Mouse (Mus musculus): Measurements from ENCODE around the gene Treh. TPM values are rescaled to one million over a fixed set of nuclear protein-coding genes. Genes with fewer than 3 reads are reported as not detected.
A peak's percentile ranks its signal among the peaks of the same experiment; 100 is the strongest.

Gene Treh
- polyA plus RNA-seq, 1 experiment from 2014 or later: not detected

- Histone ChIP-seq H3K4me3 (no peak overlapping the region), H3K4me2 (replicated peaks) (no peak overlapping the region), H3K27ac (no peak overlapping the region), H3K9ac (no peak overlapping the region), H3K4me1 (no peaks in the 10 kb centered on the region), H3K9me3 (0 out of 2 replicates have a peak, but pooled peaks cover 4% of the 10 kb centered on the region), H3K36me3 (no peaks in the 10 kb centered on the region), H3K27me3 (no peaks in the 10 kb centered on the region)
- no peak for ATAC-seq (ENCODE audit: low FRiP score, low read depth)
- WGBS: 85% methylated on average over 6 of the region's 6 CpGs
These were observed 26.7 kb upstream of the Treh start for GRCm38 (mm10) chr9:44646366-44646765.

- WGBS: 93% methylated on average over 8 of the region's 8 CpGs
- H3K36me3 ChIP-seq: no peaks in the 10 kb centered on the region
- no peak overlapping the region for H3K27ac ChIP-seq
- no peak overlapping the region for H3K4me3 ChIP-seq
- no peak overlapping the region for H3K9ac ChIP-seq
- H3K4me2 ChIP-seq (replicated peaks): no peak overlapping the region
- H3K4me1 ChIP-seq: no peaks in the 10 kb centered on the region
- H3K27me3 ChIP-seq: no peaks in the 10 kb centered on the region
- H3K9me3 ChIP-seq: no peaks in the 10 kb centered on the region
- ATAC-seq (ENCODE audit: low FRiP score, low read depth): no peak
These were observed 26.0 kb upstream of the Treh start for GRCm38 (mm10) chr9:44647026-44647425.

- no peak for ATAC-seq (ENCODE audit: low FRiP score, low read depth)
- 77% methylated on average over 4 of the region's 4 CpGs for WGBS
- Histone ChIP-seq H3K9ac (no peak overlapping the region), H3K4me3 (no peak overlapping the region), H3K4me2 (replicated peaks) (no peak overlapping the region), H3K27ac (no peak overlapping the region), H3K9me3 (no peaks in the 10 kb centered on the region), H3K36me3 (no peaks in the 10 kb centered on the region), H3K4me1 (no peaks in the 10 kb centered on the region), H3K27me3 (no peaks in the 10 kb centered on the region)
These were observed 25.4 kb upstream of the Treh start for GRCm38 (mm10) chr9:44647656-44648055.

GRCm38 (mm10) chr9:44648881-44649281 lies 24.2 kb upstream of the Treh start:
- H3K9ac ChIP-seq: no peak overlapping the region
- no peaks in the 10 kb centered on the region for H3K4me1 ChIP-seq
- no peaks in the 10 kb centered on the region for H3K36me3 ChIP-seq
- no peaks in the 10 kb centered on the region for H3K27me3 ChIP-seq
- no peak for ATAC-seq (ENCODE audit: low FRiP score, low read depth)
- no peak overlapping the region for H3K4me2 ChIP-seq (replicated peaks)
- no peaks in the 10 kb centered on the region for H3K9me3 ChIP-seq
- WGBS: 75% methylated on average over 7 of the region's 7 CpGs
- H3K27ac ChIP-seq: no peak overlapping the region
- no peak overlapping the region for H3K4me3 ChIP-seq

- no peaks in the 10 kb centered on the region for H3K27me3 ChIP-seq
- peaks cover 5% of the 10 kb centered on the region for H3K4me1 ChIP-seq
- H3K4me3 ChIP-seq: no peak overlapping the region
- no peak overlapping the region for H3K9ac ChIP-seq
- H3K4me2 ChIP-seq (replicated peaks): no peak overlapping the region
- H3K27ac ChIP-seq: no peak overlapping the region
- H3K36me3 ChIP-seq: no peaks in the 10 kb centered on the region
- WGBS: 15% methylated on average over 8 of the region's 8 CpGs
- no peaks in the 10 kb centered on the region for H3K9me3 ChIP-seq
- peak; percentile 64 for ATAC-seq (ENCODE audit: low FRiP score, low read depth)
These were observed 21.0 kb upstream of the Treh start for GRCm38 (mm10) chr9:44652027-44652426.

GRCm38 (mm10) chr9:44653896-44654295 lies 19.1 kb upstream of the Treh start:
- H3K9ac ChIP-seq: no peak overlapping the region
- no peaks in the 10 kb centered on the region for H3K36me3 ChIP-seq
- ATAC-seq (ENCODE audit: low FRiP score, low read depth): no peak; the same call in 1 of the 2 replicates
- H3K9me3 ChIP-seq: no peaks in the 10 kb centered on the region
- H3K27me3 ChIP-seq: no peaks in the 10 kb centered on the region
- no peak overlapping the region for H3K27ac ChIP-seq
- H3K4me3 ChIP-seq: no peak overlapping the region
- 68% methylated on average over 4 of the region's 4 CpGs for whole genome bisulfite sequencing
- H3K4me1 ChIP-seq: peaks cover 5% of the 10 kb centered on the region
- no peak overlapping the region for H3K4me2 ChIP-seq (replicated peaks)

GRCm38 (mm10) chr9:44655098-44656066 lies 17.7 kb upstream of the Treh start:
- peak overlapping the region; percentile 56 for H3K4me2 ChIP-seq (replicated peaks)
- H3K9ac ChIP-seq: peak overlapping the region; percentile 21; the same call in 1 of the 2 replicates
- 33% methylated on average over 26 of the region's 26 CpGs for WGBS
- peak; percentile 48; the same call in 1 of the 2 replicates for ATAC-seq (ENCODE audit: low FRiP score, low read depth)
- no peaks in the 10 kb centered on the region for H3K27me3 ChIP-seq
- no peaks in the 10 kb centered on the region for H3K36me3 ChIP-seq
- H3K27ac ChIP-seq: 0 out of 2 replicates have a peak overlapping the region, but pooled peaks have one; percentile 10
- H3K4me1 ChIP-seq: peaks cover 5% of the 10 kb centered on the region
- H3K4me3 ChIP-seq: peak overlapping the region; percentile 20
- H3K9me3 ChIP-seq: no peaks in the 10 kb centered on the region

- 83% methylated on average over 6 of the region's 6 CpGs for WGBS
- Histone ChIP-seq H3K9ac (no peak overlapping the region), H3K4me2 (replicated peaks) (no peak overlapping the region), H3K27ac (no peak overlapping the region), H3K36me3 (no peaks in the 10 kb centered on the region), H3K9me3 (no peaks in the 10 kb centered on the region), H3K4me1 (no peaks in the 10 kb centered on the region), H3K27me3 (no peaks in the 10 kb centered on the region), H3K4me3 (no peak overlapping the region)
- no peak for ATAC-seq (ENCODE audit: low FRiP score, low read depth)
These were observed 9.3 kb upstream of the Treh start for GRCm38 (mm10) chr9:44663706-44664105.

- 89% methylated on average over 5 of the region's 5 CpGs for WGBS
These were observed 1.6 kb upstream of the Treh start for GRCm38 (mm10) chr9:44671416-44671815.

GRCm38 (mm10) chr9:44672291-44672865 lies 655 bp upstream of the Treh start:
- no peak overlapping the region for H3K27ac ChIP-seq
- no peak for ATAC-seq (ENCODE audit: low FRiP score, low read depth)
- H3K9ac ChIP-seq: no peak overlapping the region
- no peaks in the 10 kb centered on the region for H3K4me1 ChIP-seq
- WGBS: 68% methylated on average over 2 of the region's 2 CpGs
- no peak overlapping the region for H3K4me2 ChIP-seq (replicated peaks)
- H3K9me3 ChIP-seq: peaks cover 3% of the 10 kb centered on the region; the same call in 1 of the 2 replicates
- H3K4me3 ChIP-seq: no peak overlapping the region
- H3K36me3 ChIP-seq: no peaks in the 10 kb centered on the region
- H3K27me3 ChIP-seq: no peaks in the 10 kb centered on the region

More at GRCm38 (mm10) chr9:44671416-44671815, 1.6 kb upstream of the Treh start:
- Histone ChIP-seq H3K4me2 (replicated peaks) (no peak overlapping the region), H3K4me3 (no peak overlapping the region), H3K27ac (no peak overlapping the region), H3K9ac (no peak overlapping the region), H3K4me1 (no peaks in the 10 kb centered on the region), H3K9me3 (peaks cover 3% of the 10 kb centered on the region; the same call in 1 of the 2 replicates), H3K27me3 (no peaks in the 10 kb centered on the region), H3K36me3 (no peaks in the 10 kb centered on the region)
- ATAC-seq (ENCODE audit: low FRiP score, low read depth): no peak

GRCm38 (mm10) chr9:44678288-44678871 lies 5.3 kb downstream of the Treh start:
- H3K9me3 ChIP-seq: 0 out of 2 replicates have a peak, but pooled peaks cover 2% of the 10 kb centered on the region
- no peak overlapping the region for H3K9ac ChIP-seq
- H3K27ac ChIP-seq: no peak overlapping the region
- WGBS: 93% methylated on average over 2 of the region's 2 CpGs
- ATAC-seq (ENCODE audit: low FRiP score, low read depth): no peak
- no peak overlapping the region for H3K4me3 ChIP-seq
- H3K4me2 ChIP-seq (replicated peaks): no peak overlapping the region
- no peaks in the 10 kb centered on the region for H3K36me3 ChIP-seq
- no peaks in the 10 kb centered on the region for H3K27me3 ChIP-seq
- no peaks in the 10 kb centered on the region for H3K4me1 ChIP-seq

- ATAC-seq (ENCODE audit: low FRiP score, low read depth): no peak
- Histone ChIP-seq H3K27ac (no peak overlapping the region), H3K9ac (no peak overlapping the region), H3K4me2 (replicated peaks) (no peak overlapping the region), H3K4me3 (no peak overlapping the region), H3K9me3 (0 out of 2 replicates have a peak, but pooled peaks cover 2% of the 10 kb centered on the region), H3K36me3 (no peaks in the 10 kb centered on the region), H3K27me3 (no peaks in the 10 kb centered on the region), H3K4me1 (no peaks in the 10 kb centered on the region)
- WGBS: 67% methylated on average over 5 of the region's 5 CpGs
These were observed 6.5 kb downstream of the Treh start for GRCm38 (mm10) chr9:44679565-44679964.

All from limb, embryonic 13.5 days (tissue).